Mouse (Mus musculus): ENCODE data around the gene Pip5k1b. TPM values are rescaled to one million over a fixed set of nuclear protein-coding genes. Genes with fewer than 3 reads are reported as not detected.

The Pip5k1b gene
- polyA plus RNA-seq, 1 experiment from 2014 or later, result 5.3 TPM

DNA sequence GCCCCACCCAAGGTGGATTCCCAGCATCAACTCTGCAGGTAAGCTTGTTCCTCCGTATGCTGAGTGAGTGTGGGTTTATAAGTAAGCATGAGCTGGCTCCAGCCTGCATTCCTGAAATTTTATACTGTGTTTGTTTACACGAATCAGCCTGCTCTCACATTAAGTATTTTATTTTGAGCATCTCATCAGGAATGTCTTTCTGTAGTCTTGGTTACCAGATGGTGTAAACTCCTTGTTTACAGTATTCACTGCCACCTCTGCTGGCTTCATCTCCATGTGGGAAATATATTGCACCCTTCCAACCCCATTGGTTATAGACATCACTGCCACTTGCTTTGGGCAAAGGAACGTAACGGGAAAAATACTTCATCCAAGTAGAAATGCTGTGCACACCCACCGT is 262.1 kb downstream of the Pip5k1b start:
- Histone ChIP-seq H3K9me3 (no peaks in the 10 kb centered on the region), H3K27ac (no peak overlapping the region), H3K27me3 (replicated peaks) (no peaks in the 10 kb centered on the region), H3K36me3 (no peaks in the 10 kb centered on the region), H3K4me2 (no peak overlapping the region), H3K4me1 (no peaks in the 10 kb centered on the region), H3K9ac (no peak overlapping the region), H3K4me3 (replicated peaks) (no peak overlapping the region)
- ATAC-seq (ENCODE audit: insufficient read depth, low FRiP score, low read depth), result no peak
- 59% methylated on average over 5 of the region's 5 CpGs for whole genome bisulfite sequencing

- Histone ChIP-seq H3K9ac (no peak overlapping the region), H3K4me3 (replicated peaks) (no peak overlapping the region), H3K4me1 (peaks cover 3% of the 10 kb centered on the region; the same call in 1 of the 2 replicates), H3K27ac (no peak overlapping the region), H3K36me3 (no peaks in the 10 kb centered on the region), H3K27me3 (replicated peaks) (no peaks in the 10 kb centered on the region), H3K9me3 (no peaks in the 10 kb centered on the region), H3K4me2 (no peak overlapping the region)
- no peak for ATAC-seq (ENCODE audit: insufficient read depth, low FRiP score, low read depth)
- 62% methylated on average over 4 of the region's 4 CpGs for WGBS
Measured at GRCm38 (mm10) chr19:24284187-24284586, 271.5 kb downstream of the Pip5k1b start.

DNA sequence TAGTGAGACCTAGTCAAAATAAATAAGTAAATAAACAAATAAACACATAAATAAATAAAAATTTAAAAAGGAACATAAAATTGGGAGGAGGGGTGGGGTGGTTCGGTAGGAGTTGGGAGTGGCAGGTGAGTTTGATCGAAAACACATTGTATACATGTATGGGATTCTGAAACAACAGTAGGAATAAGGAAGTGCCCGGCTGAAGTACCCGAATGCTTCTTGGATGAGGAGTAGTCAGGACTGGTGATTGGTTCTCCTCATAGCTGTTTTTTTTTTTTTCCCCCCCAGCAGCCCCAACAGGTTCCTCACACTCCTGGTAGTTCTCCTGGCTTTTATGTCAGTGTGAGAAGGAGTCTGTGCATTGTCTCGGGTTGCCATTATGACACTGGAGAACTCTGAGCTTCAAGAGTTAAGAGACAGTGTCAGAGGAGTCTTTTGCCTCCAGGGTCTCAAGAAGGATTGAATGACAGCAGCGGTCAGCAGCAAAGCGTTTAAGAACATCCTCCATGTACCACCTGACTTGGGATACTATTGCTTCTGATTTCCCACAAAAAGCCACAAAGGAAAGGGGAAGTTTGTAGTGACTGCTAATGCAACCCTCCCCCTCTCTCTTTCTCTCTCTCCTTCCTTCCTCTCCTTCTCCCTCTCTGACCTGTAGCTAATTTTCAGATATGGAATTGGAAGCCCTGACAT is 274.2 kb downstream of the Pip5k1b start:
- H3K27ac ChIP-seq, result no peak overlapping the region
- no peak overlapping the region for H3K9ac ChIP-seq
- no peaks in the 10 kb centered on the region for H3K36me3 ChIP-seq
- H3K4me2 ChIP-seq, result peak overlapping the region; percentile 82
- H3K27me3 ChIP-seq (replicated peaks), result no peaks in the 10 kb centered on the region
- peaks cover 8% of the 10 kb centered on the region; the same call in 1 of the 2 replicates for H3K4me1 ChIP-seq
- H3K4me3 ChIP-seq (replicated peaks), result no peak overlapping the region
- no peak for ATAC-seq (ENCODE audit: insufficient read depth, low FRiP score, low read depth)
- 57% methylated on average over 7 of the region's 7 CpGs for WGBS
- H3K9me3 ChIP-seq, result no peaks in the 10 kb centered on the region

DNA sequence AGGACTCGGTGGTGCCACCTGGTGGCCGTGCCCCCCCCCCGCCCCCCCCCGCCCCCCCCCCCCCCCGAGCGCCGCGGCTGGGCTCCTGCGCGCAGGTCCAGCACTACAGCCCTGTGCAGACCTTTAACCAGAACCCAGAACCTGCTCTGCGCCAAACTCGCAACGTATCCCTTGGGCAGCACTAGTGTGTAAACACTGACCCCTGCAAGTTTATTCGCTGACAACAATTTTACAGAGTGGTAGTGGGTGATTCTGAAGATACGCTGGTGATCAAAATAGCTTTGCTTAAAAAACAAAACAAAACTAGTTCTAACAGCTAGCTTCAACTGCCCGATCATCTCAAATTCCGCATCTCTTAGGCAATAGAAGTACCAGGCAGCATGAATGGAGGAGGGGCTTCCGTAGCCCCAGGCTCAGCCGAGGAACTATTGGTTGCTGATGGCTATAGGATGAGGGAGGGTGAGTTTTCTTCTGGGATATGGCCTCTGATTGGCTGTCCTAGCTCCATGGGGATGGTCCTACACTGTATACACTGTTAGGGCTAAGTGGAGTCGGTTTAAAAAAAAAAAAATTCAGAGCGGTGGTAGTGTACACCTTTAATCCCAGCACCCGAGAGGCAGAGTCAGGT is 275.0 kb downstream of the Pip5k1b start, which contains the start of gene Fxn:
Fxn (minus strand) TSS at position 5 of the 628 bp plus-strand sequence.
- Histone ChIP-seq H3K4me3 (replicated peaks) (peak within 1 kb of the TSS; percentile 65), H3K27me3 (replicated peaks) (no peaks in the 10 kb centered on the region), H3K4me2 (peak within 1 kb of the TSS; percentile 82), H3K36me3 (no peaks in the 10 kb centered on the region), H3K9ac (peak within 1 kb of the TSS; percentile 56), H3K27ac (peak within 1 kb of the TSS; percentile 88), H3K9me3 (no peaks in the 10 kb centered on the region), H3K4me1 (peaks cover 8% of the 10 kb centered on the region; the same call in 1 of the 2 replicates)
- WGBS, result under 1% methylated on average over 13 of the region's 22 CpGs
- ATAC-seq (ENCODE audit: insufficient read depth, low FRiP score, low read depth), result peak; percentile 94

GRCm38 (mm10) chr19:24279706-24280600 is 275.7 kb downstream of the Pip5k1b start:
- no peaks in the 10 kb centered on the region for H3K36me3 ChIP-seq
- WGBS, result under 1% methylated on average over 75 of the region's 78 CpGs
- peak; percentile 68 for ATAC-seq (ENCODE audit: insufficient read depth, low FRiP score, low read depth)

DNA sequence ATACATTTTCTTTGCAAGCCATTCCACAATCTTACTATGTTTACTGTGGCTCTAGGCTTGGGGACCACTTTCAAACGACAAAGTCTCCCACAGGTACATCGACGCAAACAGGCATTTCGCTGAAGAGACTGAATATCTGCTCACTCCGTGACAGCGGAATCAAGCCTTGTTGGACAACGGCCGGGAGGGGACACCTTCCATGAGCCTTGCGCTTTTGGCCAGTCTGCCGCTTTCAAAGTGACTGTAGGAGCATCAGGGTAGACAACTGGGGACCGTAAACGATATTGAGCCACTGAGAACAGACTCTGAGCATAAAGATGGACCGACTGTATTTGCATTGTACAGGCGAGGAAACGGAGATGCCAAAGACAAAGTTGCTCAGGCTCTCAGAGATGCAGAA is 276.8 kb downstream of the Pip5k1b start:
- Histone ChIP-seq H3K27me3 (replicated peaks) (no peaks in the 10 kb centered on the region), H3K36me3 (no peaks in the 10 kb centered on the region), H3K4me2 (peak overlapping the region; percentile 82), H3K9ac (no peak overlapping the region), H3K27ac (no peak overlapping the region), H3K4me1 (peaks cover 8% of the 10 kb centered on the region; the same call in 1 of the 2 replicates), H3K4me3 (replicated peaks) (peak overlapping the region; percentile 65; the same call in 1 of the 2 replicates), H3K9me3 (no peaks in the 10 kb centered on the region)
- WGBS, result 81% methylated on average over 15 of the region's 15 CpGs
- ATAC-seq (ENCODE audit: insufficient read depth, low FRiP score, low read depth), result no peak

More at GRCm38 (mm10) chr19:24279706-24280600, 275.7 kb downstream of the Pip5k1b start:
- peak overlapping the region; percentile 56 for H3K9ac ChIP-seq
- peak overlapping the region; percentile 82 for H3K4me2 ChIP-seq
- H3K4me3 ChIP-seq (replicated peaks), result peak overlapping the region; percentile 65
- H3K9me3 ChIP-seq, result no peaks in the 10 kb centered on the region
- peaks cover 8% of the 10 kb centered on the region; the same call in 1 of the 2 replicates for H3K4me1 ChIP-seq
- H3K27me3 ChIP-seq (replicated peaks), result no peaks in the 10 kb centered on the region
- peak overlapping the region; percentile 88 for H3K27ac ChIP-seq

DNA sequence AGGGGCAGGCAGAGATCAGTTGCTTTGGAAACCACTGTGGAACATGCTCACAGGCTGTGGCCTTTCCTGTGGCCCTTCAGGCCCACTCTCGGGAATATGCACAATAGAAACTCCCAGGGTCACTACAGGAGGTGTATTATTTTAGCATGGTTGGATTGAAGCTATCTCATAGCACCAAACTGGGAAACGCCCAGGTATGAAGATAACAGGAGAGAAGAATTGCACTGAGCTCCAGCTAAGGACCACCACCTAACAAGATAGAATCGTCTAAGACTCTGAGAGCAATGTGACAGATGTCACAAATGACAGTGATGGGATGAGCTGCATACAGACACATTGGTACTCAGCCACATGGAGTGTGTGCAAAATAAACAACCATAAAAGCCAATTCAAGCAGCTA is 281.4 kb downstream of the Pip5k1b start:
- Histone ChIP-seq H3K9me3 (no peaks in the 10 kb centered on the region), H3K27ac (no peak overlapping the region), H3K4me2 (no peak overlapping the region), H3K36me3 (0 out of 2 replicates have a peak, but pooled peaks cover 3% of the 10 kb centered on the region), H3K9ac (no peak overlapping the region), H3K4me3 (replicated peaks) (no peak overlapping the region), H3K27me3 (replicated peaks) (no peaks in the 10 kb centered on the region), H3K4me1 (peaks cover 10% of the 10 kb centered on the region; the same call in 1 of the 2 replicates)
- ATAC-seq (ENCODE audit: insufficient read depth, low FRiP score, low read depth), result no peak
- 69% methylated on average over 3 of the region's 3 CpGs for WGBS

DNA sequence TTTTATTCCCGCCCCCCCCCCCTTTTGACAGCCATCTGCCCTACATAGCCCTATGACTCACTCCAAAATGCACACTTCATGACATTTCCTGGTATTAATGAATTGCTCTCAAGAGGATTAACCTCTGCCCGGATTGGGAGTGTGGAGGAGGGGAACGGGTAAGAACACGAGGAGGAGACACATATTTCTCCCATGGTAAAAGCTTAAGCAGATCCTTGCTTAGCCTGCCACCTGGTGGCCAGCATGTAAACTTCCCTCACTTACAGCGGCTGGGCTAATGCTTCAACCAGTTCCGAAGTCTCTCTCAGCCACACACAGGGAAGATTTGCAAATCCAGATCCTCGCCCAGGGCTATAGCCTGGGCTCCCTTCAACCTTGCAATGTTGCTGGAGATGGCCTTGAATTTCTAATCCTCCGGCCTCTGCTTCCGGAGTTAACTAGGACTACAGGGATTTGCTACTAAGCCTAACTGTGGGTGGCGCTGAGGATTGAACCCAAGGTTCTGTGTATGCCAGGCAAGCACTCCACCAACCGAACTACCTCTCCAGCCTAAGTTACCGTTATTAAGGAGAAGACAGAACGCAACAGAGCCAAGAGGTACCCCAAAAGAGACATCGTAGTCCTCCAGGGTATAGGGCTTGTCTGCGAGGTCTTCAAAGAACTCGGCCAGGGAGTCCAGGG is 283.8 kb downstream of the Pip5k1b start:
- ATAC-seq (ENCODE audit: insufficient read depth, low FRiP score, low read depth), result peak; percentile 87
- peak overlapping the region; percentile 33 for H3K4me2 ChIP-seq
- no peak overlapping the region; the same call in 1 of the 2 replicates for H3K4me3 ChIP-seq (replicated peaks)
- 0 out of 2 replicates have a peak, but pooled peaks cover 4% of the 10 kb centered on the region for H3K4me1 ChIP-seq
- no peak overlapping the region for H3K27ac ChIP-seq
- no peaks in the 10 kb centered on the region for H3K27me3 ChIP-seq (replicated peaks)
- WGBS, result 43% methylated on average over 16 of the region's 16 CpGs
- H3K9me3 ChIP-seq, result no peaks in the 10 kb centered on the region
- peaks cover 5% of the 10 kb centered on the region; the same call in 1 of the 2 replicates for H3K36me3 ChIP-seq
- no peak overlapping the region for H3K9ac ChIP-seq

GRCm38 (mm10) chr19:24271326-24271725 is 284.3 kb downstream of the Pip5k1b start:
- peaks cover 5% of the 10 kb centered on the region; the same call in 1 of the 2 replicates for H3K36me3 ChIP-seq
- no peaks in the 10 kb centered on the region for H3K27me3 ChIP-seq (replicated peaks)
- 46% methylated on average over 7 of the region's 7 CpGs for WGBS
- ATAC-seq (ENCODE audit: insufficient read depth, low FRiP score, low read depth), result peak; percentile 75
- H3K4me3 ChIP-seq (replicated peaks), result no peak overlapping the region; the same call in 1 of the 2 replicates
- H3K9ac ChIP-seq, result no peak overlapping the region
- H3K4me2 ChIP-seq, result peak overlapping the region; percentile 33
- 0 out of 2 replicates have a peak, but pooled peaks cover 4% of the 10 kb centered on the region for H3K4me1 ChIP-seq
- H3K9me3 ChIP-seq, result no peaks in the 10 kb centered on the region
- H3K27ac ChIP-seq, result peak overlapping the region; percentile 51; the same call in 1 of the 2 replicates

- H3K27ac ChIP-seq, result no peak overlapping the region
- no peak overlapping the region for H3K4me2 ChIP-seq
- no peak overlapping the region for H3K9ac ChIP-seq
- H3K4me3 ChIP-seq (replicated peaks), result no peak overlapping the region
- H3K4me1 ChIP-seq, result 0 out of 2 replicates have a peak, but pooled peaks cover 4% of the 10 kb centered on the region
- H3K36me3 ChIP-seq, result peaks cover 15% of the 10 kb centered on the region; the same call in 1 of the 2 replicates
- H3K27me3 ChIP-seq (replicated peaks), result no peaks in the 10 kb centered on the region
- WGBS, result 58% methylated on average over 4 of the region's 4 CpGs
- ATAC-seq (ENCODE audit: insufficient read depth, low FRiP score, low read depth), result no peak
- no peaks in the 10 kb centered on the region for H3K9me3 ChIP-seq
Measured at GRCm38 (mm10) chr19:24268531-24268930, 287.1 kb downstream of the Pip5k1b start.
